Mouse (Mus musculus) kidney, embryonic 15.5 days (tissue): Measurements from ENCODE around the gene Cdh15. TPM values are rescaled to one million over a fixed set of nuclear protein-coding genes. Genes with fewer than 3 reads are reported as not detected.

ENCODE experiments used
- ATAC-seq: fragments of 200-750 bp; cut with Nextera tagmentation; replicated peaks from 2 replicates; pipeline ENCODE4 v1.8.0; 2017; ENCODE audit warnings: moderate TSS enrichment; ENCODE audit not compliant: low FRiP score
- H3K27ac ChIP-seq: fragments of 300-500 bp; sonication (generic); 2 replicates; pipeline ENCODE4 v1.5.1; 2015; ENCODE audit warnings: mild to moderate bottlenecking, inconsistent platforms
- H3K27me3 ChIP-seq: fragments of 300-500 bp; sonication (generic); 2 replicates; pipeline ENCODE4 v1.6.1; 2015; ENCODE audit warnings: inconsistent platforms
- H3K36me3 ChIP-seq: fragments of 300-500 bp; sonication (generic); 2 replicates; pipeline ENCODE4 v1.6.1; 2015; ENCODE audit warnings: inconsistent platforms
- H3K4me1 ChIP-seq: fragments of 300-500 bp; sonication (generic); 2 replicates; pipeline ENCODE4 v1.6.1; 2015; ENCODE audit warnings: inconsistent platforms
- H3K4me2 ChIP-seq: fragments of 300-500 bp; sonication (generic); 2 replicates; pipeline ENCODE4 v1.6.1; 2015; ENCODE audit warnings: moderate library complexity, mild to moderate bottlenecking, inconsistent platforms
- H3K4me3 ChIP-seq: fragments of 300-500 bp; sonication (generic); replicated peaks from 2 replicates; pipeline ENCODE4 v1.5.1; 2015; ENCODE audit warnings: mild to moderate bottlenecking, inconsistent platforms
- H3K9ac ChIP-seq: fragments of 300-500 bp; sonication (generic); 2 replicates; pipeline ENCODE4 v1.6.1; 2015; ENCODE audit warnings: mild to moderate bottlenecking, inconsistent platforms
- H3K9me3 ChIP-seq: fragments of 300-500 bp; sonication (generic); replicated peaks from 2 replicates; pipeline ENCODE4 v1.6.1; 2016; ENCODE audit warnings: inconsistent platforms
- WGBS: fragments of 180-500 bp; shearing (Covaris S2); methylation state at CpG from one replicate; pipeline ENCODE4 v1.1.7; 2015; ENCODE audit warnings: mixed read lengths; 5-methylcytosine and 5-hydroxymethylcytosine counted together
- polyA plus RNA-seq: library from polyadenylated mRNA; unstranded; fragments of >200 nt; fragmentation: Nextera tagmentation; extraction: Ambion mirVana; gene quantifications from 2 replicates; pipeline ENCODE4 v1.2.1, GENCODE M21; 2015

The Cdh15 gene
- polyA plus RNA-seq, 1 experiment from 2014 or later = 2.3 TPM

- no peak overlapping the region for H3K4me2 ChIP-seq
- H3K36me3 ChIP-seq = peaks cover 86% of the 10 kb centered on the region
- H3K27me3 ChIP-seq = no peaks in the 10 kb centered on the region
- H3K4me3 ChIP-seq = no peak overlapping the region
- no peaks in the 10 kb centered on the region for H3K9me3 ChIP-seq
- ATAC-seq = no peak
- H3K9ac ChIP-seq = no peak overlapping the region
- 93% methylated on average over 8 of the region's 8 CpGs for WGBS
- H3K4me1 ChIP-seq = no peaks in the 10 kb centered on the region
- H3K27ac ChIP-seq = no peak overlapping the region
Observed at GRCm38 (mm10) chr8:122897200-122897599, 49.4 kb downstream of the Cdh15 start.

- H3K9me3 ChIP-seq = no peaks in the 10 kb centered on the region
- H3K4me2 ChIP-seq = no peak overlapping the region
- 69% methylated on average over 4 of the region's 4 CpGs for WGBS
- H3K36me3 ChIP-seq = peaks cover 78% of the 10 kb centered on the region
- H3K27ac ChIP-seq = no peak overlapping the region
- ATAC-seq = no peak
- no peak overlapping the region for H3K4me3 ChIP-seq
- no peak overlapping the region for H3K9ac ChIP-seq
- H3K4me1 ChIP-seq = no peaks in the 10 kb centered on the region
- H3K27me3 ChIP-seq = no peaks in the 10 kb centered on the region
Observed at GRCm38 (mm10) chr8:122898018-122898417, 50.3 kb downstream of the Cdh15 start.

GRCm38 (mm10) chr8:122898473-122898872 is 50.7 kb downstream of the Cdh15 start:
- Histone ChIP-seq H3K27me3 (no peaks in the 10 kb centered on the region), H3K4me3 (no peak overlapping the region), H3K4me2 (no peak overlapping the region), H3K9ac (no peak overlapping the region), H3K36me3 (peaks cover 74% of the 10 kb centered on the region), H3K9me3 (no peaks in the 10 kb centered on the region), H3K4me1 (no peaks in the 10 kb centered on the region), H3K27ac (no peak overlapping the region)
- no peak for ATAC-seq
- WGBS = 96% methylated on average over 12 of the region's 12 CpGs

GRCm38 (mm10) chr8:122899085-122899484 is 51.3 kb downstream of the Cdh15 start:
- no peak overlapping the region for H3K27ac ChIP-seq
- no peak overlapping the region for H3K4me2 ChIP-seq
- no peak overlapping the region for H3K4me3 ChIP-seq
- no peaks in the 10 kb centered on the region for H3K27me3 ChIP-seq
- H3K4me1 ChIP-seq = no peaks in the 10 kb centered on the region
- no peak overlapping the region for H3K9ac ChIP-seq
- WGBS = 85% methylated on average over 5 of the region's 5 CpGs
- H3K36me3 ChIP-seq = peaks cover 67% of the 10 kb centered on the region
- H3K9me3 ChIP-seq = no peaks in the 10 kb centered on the region
- ATAC-seq = no peak

- 94% methylated on average over 7 of the region's 7 CpGs for WGBS
- H3K4me1 ChIP-seq = peaks cover 5% of the 10 kb centered on the region
- peaks cover 57% of the 10 kb centered on the region for H3K36me3 ChIP-seq
- H3K9ac ChIP-seq = no peak overlapping the region
- H3K27ac ChIP-seq = no peak overlapping the region
- no peaks in the 10 kb centered on the region for H3K27me3 ChIP-seq
- ATAC-seq = no peak
- H3K4me2 ChIP-seq = no peak overlapping the region
- no peaks in the 10 kb centered on the region for H3K9me3 ChIP-seq
- no peak overlapping the region for H3K4me3 ChIP-seq
Observed at GRCm38 (mm10) chr8:122901476-122901875, 53.7 kb downstream of the Cdh15 start.

- Histone ChIP-seq H3K27me3 (no peaks in the 10 kb centered on the region), H3K9ac (no peak overlapping the region)
- 87% methylated on average over 8 of the region's 8 CpGs for WGBS
Observed at GRCm38 (mm10) chr8:122901892-122902515, 54.2 kb downstream of the Cdh15 start.

GRCm38 (mm10) chr8:122902581-122902980 is 54.8 kb downstream of the Cdh15 start:
- H3K9ac ChIP-seq = no peak overlapping the region
- H3K4me2 ChIP-seq = no peak overlapping the region
- peaks cover 11% of the 10 kb centered on the region for H3K4me1 ChIP-seq
- 85% methylated on average over 3 of the region's 3 CpGs for WGBS
- H3K27ac ChIP-seq = no peak overlapping the region
- no peaks in the 10 kb centered on the region for H3K27me3 ChIP-seq
- ATAC-seq = no peak
- no peaks in the 10 kb centered on the region for H3K9me3 ChIP-seq
- peaks cover 54% of the 10 kb centered on the region for H3K36me3 ChIP-seq
- H3K4me3 ChIP-seq = no peak overlapping the region

More at GRCm38 (mm10) chr8:122901892-122902515, 54.2 kb downstream of the Cdh15 start:
- Histone ChIP-seq H3K4me3 (no peak overlapping the region), H3K27ac (no peak overlapping the region), H3K4me1 (peaks cover 9% of the 10 kb centered on the region), H3K4me2 (no peak overlapping the region), H3K36me3 (peaks cover 54% of the 10 kb centered on the region), H3K9me3 (no peaks in the 10 kb centered on the region)
- no peak for ATAC-seq

- H3K9me3 ChIP-seq = no peaks in the 10 kb centered on the region
- no peak overlapping the region for H3K4me3 ChIP-seq
- no peak overlapping the region for H3K4me2 ChIP-seq
- no peaks in the 10 kb centered on the region for H3K27me3 ChIP-seq
- 82% methylated on average over 5 of the region's 5 CpGs for WGBS
- no peak for ATAC-seq
- peaks cover 11% of the 10 kb centered on the region for H3K4me1 ChIP-seq
- H3K9ac ChIP-seq = no peak overlapping the region
- peaks cover 54% of the 10 kb centered on the region for H3K36me3 ChIP-seq
- no peak overlapping the region for H3K27ac ChIP-seq
Observed at GRCm38 (mm10) chr8:122903002-122903401, 55.2 kb downstream of the Cdh15 start.

- no peak for ATAC-seq
- Histone ChIP-seq H3K9me3 (no peaks in the 10 kb centered on the region), H3K4me1 (peaks cover 11% of the 10 kb centered on the region), H3K4me3 (no peak overlapping the region), H3K27ac (no peak overlapping the region), H3K27me3 (no peaks in the 10 kb centered on the region), H3K9ac (no peak overlapping the region), H3K4me2 (no peak overlapping the region), H3K36me3 (peaks cover 50% of the 10 kb centered on the region)
- 93% methylated on average over 11 of the region's 11 CpGs for WGBS
Observed at GRCm38 (mm10) chr8:122904496-122904895, 56.7 kb downstream of the Cdh15 start.

- WGBS = 91% methylated on average over 4 of the region's 4 CpGs
- H3K4me2 ChIP-seq = no peak overlapping the region
- H3K36me3 ChIP-seq = peaks cover 42% of the 10 kb centered on the region
- H3K9ac ChIP-seq = no peak overlapping the region
- peaks cover 11% of the 10 kb centered on the region for H3K4me1 ChIP-seq
- H3K27me3 ChIP-seq = no peaks in the 10 kb centered on the region
- H3K9me3 ChIP-seq = no peaks in the 10 kb centered on the region
- H3K4me3 ChIP-seq = no peak overlapping the region
- H3K27ac ChIP-seq = no peak overlapping the region
- no peak for ATAC-seq
Observed at GRCm38 (mm10) chr8:122905346-122905745, 57.6 kb downstream of the Cdh15 start.

GRCm38 (mm10) chr8:122906463-122907021 is 58.8 kb downstream of the Cdh15 start:
- Histone ChIP-seq H3K4me1 (peaks cover 11% of the 10 kb centered on the region), H3K4me3 (no peak overlapping the region), H3K9me3 (no peaks in the 10 kb centered on the region), H3K27me3 (no peaks in the 10 kb centered on the region), H3K9ac (no peak overlapping the region), H3K36me3 (peaks cover 37% of the 10 kb centered on the region), H3K27ac (peak overlapping the region; percentile 24; the same call in 1 of the 2 replicates), H3K4me2 (no peak overlapping the region)
- ATAC-seq = peak; percentile 69
- WGBS = 27% methylated on average over 6 of the region's 6 CpGs

- Histone ChIP-seq H3K9ac (no peak overlapping the region), H3K27me3 (no peaks in the 10 kb centered on the region), H3K4me3 (no peak overlapping the region), H3K36me3 (peaks cover 60% of the 10 kb centered on the region), H3K27ac (no peak overlapping the region), H3K4me1 (peaks cover 5% of the 10 kb centered on the region), H3K4me2 (no peak overlapping the region), H3K9me3 (no peaks in the 10 kb centered on the region)
- WGBS = 82% methylated on average over 3 of the region's 3 CpGs
- no peak for ATAC-seq
Observed at GRCm38 (mm10) chr8:122912150-122912549, 64.4 kb downstream of the Cdh15 start.

GRCm38 (mm10) chr8:122912871-122913270 is 65.1 kb downstream of the Cdh15 start:
- Histone ChIP-seq H3K4me1 (peaks cover 12% of the 10 kb centered on the region), H3K9ac (no peak overlapping the region), H3K27me3 (no peaks in the 10 kb centered on the region), H3K27ac (no peak overlapping the region), H3K4me3 (no peak overlapping the region), H3K9me3 (no peaks in the 10 kb centered on the region), H3K4me2 (no peak overlapping the region), H3K36me3 (peaks cover 53% of the 10 kb centered on the region)
- ATAC-seq = no peak
- WGBS = 84% methylated on average over 4 of the region's 4 CpGs
